Mouse (Mus musculus): ENCODE results near the gene Elp5.

DNA sequence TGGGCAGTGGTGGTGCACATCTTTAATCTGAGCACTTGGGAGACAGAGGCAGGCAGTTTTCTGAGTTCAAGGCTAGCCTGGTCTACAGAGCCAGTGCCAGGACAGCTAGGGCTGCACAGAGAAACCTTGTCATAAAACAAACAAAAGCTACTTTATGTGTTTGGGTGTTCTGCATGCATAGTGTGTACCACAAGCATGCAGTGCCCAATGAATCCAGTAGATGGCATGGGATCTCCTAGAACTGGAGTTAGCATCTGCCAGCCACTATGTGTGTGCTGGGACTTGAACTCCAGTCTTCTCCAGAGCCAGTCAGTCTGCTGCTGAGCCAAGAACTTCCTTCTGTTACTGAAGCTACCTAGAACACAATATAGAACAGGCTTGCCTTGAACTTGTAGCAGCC is 19.5 kb upstream of the Elp5 start:
- TF ChIP-seq POLR2A (IDR thresholded peaks at IDR 0.05; ENCODE audit: insufficient read depth, low read depth, low read length) (no peak), CTCF (IDR thresholded peaks at IDR 0.05; ENCODE audit: insufficient read depth, low read depth, low read length) (no peak)
